Mouse (Mus musculus) right cerebral cortex, postnatal 10 days (tissue): ENCODE measurements at regions not wholly inside any gene's neighbourhood (a gene's known extent, or its start where the extent isn't known, plus 50 kb on each side); places are given as distances from the start of the nearest gene placed in this dataset.
A peak's percentile ranks its signal among the peaks of the same experiment; 100 is the strongest.

ENCODE experiments used
- DNase-seq, 2 experiments: peaks; one replicate each; pipeline ENCODE4 v3.0.0; 2021; ENCODE audit warnings: low spot score in 2 of 2

GRCm38 (mm10) chr8:100942680-100943427 is 1526.6 kb upstream of the Cdh8 start:
- DNase-seq, result peak; percentile 50 to 56

GRCm38 (mm10) chr8:100939533-100939932 is 1523.3 kb upstream of the Cdh8 start:
- DNase-seq, result no peak

GRCm38 (mm10) chr8:100890307-100890706 is 1474.0 kb upstream of the Cdh8 start:
- no peak for DNase-seq

GRCm38 (mm10) chr8:100865624-100866023 is 1449.4 kb upstream of the Cdh8 start:
- peak; percentile 19 to 23 for DNase-seq

GRCm38 (mm10) chr8:100850822-100851437 is 1434.7 kb upstream of the Cdh8 start:
- DNase-seq, result peak; percentile 76 to 81
